Mouse (Mus musculus): Measurements from ENCODE around the gene Cd5.

Gene Cd5

GRCm38 (mm10) chr19:10758708-10759107 lies 19.9 kb upstream of the Cd5 start:
- no peak for DNase-seq (ENCODE audit: low spot score in 2 of 2)

GRCm38 (mm10) chr19:10757526-10757925 lies 18.7 kb upstream of the Cd5 start:
- DNase-seq (ENCODE audit: low spot score in 2 of 2) = no peak

DNA sequence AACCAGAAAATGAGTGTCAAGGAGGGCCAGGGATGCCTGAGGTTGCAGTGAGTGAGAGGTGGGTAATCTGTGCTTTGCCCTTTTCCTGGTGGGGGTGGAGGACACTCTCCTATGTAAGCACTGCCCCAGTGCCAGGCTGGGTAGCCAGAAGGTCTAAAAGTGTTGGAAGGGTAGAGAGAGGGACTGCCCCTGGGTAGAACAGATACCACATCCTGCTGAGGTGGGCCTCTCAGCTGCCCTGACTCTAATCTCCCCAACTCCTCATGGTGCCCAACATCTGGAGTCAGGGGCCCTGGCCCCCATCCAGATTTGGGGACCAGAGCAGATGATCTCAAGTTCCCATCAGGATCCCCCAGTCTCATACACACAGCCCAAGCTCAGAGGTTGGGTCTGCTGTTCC lies 18.3 kb upstream of the Cd5 start:
- no peak for DNase-seq (ENCODE audit: low spot score in 2 of 2)

GRCm38 (mm10) chr19:10752646-10753045 lies 13.8 kb upstream of the Cd5 start:
- DNase-seq (ENCODE audit: low spot score in 2 of 2) = no peak

DNA sequence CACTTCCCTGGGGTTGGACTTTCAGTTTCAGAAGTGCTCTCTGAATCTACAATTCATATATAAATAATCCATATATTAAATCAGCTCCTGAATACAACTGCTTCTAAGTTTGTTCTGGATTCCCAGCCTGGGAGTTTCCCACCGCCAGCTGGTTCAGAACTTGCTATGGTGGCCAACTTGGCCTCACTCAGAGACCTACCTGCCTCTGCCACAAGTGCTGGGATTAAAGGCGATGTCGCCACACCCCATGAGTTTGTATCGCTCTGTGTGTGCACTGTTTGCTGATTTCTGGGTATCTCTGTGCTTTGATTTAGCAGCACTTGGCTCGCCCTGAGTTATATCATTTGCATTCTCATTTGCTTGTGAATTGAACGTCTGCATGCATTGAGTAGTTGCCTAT lies 13.3 kb upstream of the Cd5 start:
- no peak for DNase-seq (ENCODE audit: low spot score in 2 of 2)

DNA sequence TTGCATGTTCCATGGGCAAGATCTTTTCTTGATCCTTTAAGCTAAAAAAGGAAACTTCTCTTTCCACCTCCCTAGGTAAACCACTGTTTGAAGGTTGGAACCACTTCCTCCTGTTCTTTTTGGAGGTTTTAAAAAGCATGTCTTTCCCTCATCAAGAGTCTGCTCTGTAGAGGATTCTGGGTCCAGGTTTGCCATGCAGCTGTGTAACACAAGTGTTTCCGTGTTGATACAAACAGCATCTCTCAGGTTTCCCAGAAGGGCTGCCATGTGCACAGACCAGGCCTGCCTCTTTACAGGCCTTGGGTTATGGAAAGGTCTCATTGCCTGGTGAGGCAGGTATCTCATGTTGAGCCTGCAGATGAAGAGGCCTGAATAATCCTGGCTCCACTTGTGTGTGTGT lies 12.8 kb upstream of the Cd5 start:
- no peak for DNase-seq (ENCODE audit: low spot score in 2 of 2)

DNA sequence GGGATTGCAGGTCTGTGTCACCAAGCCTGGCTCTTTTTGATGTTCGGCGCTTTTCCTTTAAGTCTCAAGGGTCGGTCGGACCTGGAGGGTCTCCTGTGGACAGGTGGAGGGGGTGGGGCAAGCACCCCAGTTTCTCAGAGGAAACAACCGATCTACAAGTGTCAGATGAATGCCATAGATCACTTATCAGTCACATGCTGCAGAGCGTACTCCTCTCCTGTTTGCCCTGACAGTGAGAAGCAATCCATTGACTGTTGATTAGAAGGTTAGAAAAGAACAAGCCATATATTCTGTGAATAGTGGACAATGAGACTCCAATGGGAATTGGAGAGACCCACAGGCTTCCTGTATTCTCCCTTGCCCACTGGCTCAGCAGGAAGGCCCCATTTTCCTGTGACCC lies 11.4 kb upstream of the Cd5 start:
- no peak for DNase-seq (ENCODE audit: low spot score in 2 of 2)

DNA sequence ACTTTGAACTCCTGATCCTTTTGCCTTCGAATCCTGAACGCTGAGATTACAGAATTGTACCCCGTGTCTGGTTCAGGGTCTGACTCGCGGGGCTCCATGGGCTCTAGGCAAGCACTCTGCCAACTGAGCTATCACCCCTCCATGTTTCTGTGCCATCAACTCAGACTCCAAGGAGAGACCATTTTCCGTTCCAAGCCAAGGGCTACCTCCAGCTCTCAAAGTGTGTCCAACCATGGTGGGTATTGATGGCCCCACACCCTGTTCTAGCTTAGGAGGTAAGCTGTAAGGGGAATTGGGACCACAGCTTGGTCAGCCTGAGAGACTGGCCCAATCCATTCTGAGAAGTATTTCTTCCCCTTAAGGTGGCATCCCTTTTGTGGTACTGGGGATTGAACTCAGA lies 10.5 kb upstream of the Cd5 start:
- no peak for DNase-seq (ENCODE audit: low spot score in 2 of 2)

DNA sequence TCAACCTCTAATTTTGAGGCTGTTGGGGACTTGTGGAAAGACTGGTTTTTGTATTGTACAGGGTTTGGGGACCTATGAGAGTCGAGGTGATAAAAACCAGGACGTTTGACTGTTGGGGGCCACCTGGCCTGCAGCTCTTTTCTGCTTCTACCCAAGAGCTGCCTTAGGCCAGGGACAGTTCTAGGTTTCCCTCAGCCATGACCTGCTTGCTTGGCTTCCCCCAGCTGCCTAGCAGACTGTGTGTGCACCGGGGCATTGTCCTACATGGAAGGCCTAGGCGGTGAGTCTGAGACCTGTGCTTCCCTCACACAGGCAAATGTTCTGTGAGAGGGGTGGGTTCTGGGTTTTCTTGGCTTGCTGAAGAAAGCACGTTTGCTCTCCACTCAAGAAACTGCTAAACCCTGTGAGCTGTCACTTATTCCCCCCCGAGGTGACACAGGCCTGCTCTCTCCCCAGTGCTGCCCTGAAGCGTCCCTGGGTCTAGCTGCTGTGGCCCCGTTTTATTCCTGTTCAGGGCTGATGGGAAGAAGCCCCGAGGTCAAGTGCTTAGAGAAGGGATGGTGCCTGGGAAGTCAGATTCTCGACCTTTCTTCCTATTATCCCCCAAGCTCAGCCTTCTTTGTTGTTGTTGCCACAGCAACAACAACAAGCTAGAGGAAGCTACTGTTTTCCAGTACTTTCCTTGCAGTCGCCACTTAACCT lies 9.8 kb upstream of the Cd5 start:
- no peak for DNase-seq (ENCODE audit: low spot score in 2 of 2)

DNA sequence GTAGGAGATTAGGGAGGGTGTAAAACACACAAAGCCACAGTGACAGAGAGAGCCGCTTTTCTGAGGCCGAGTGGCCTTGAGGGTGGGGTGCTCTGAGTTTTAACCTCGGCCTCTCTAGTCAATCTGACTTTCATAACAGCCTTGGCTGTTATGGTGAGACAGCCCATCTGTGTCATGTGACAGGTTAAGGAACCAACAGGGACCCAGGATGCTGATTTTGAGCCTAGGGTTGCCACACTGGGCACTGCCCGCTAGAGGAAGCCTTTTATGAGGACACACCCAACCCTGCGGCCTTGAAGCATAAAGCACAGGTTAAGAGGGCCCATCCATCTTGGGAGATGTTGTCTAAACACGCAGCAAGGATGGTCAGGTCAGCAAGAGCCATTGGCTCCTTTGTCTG lies 8.9 kb upstream of the Cd5 start:
- peak; percentile 50 to 55 for DNase-seq (ENCODE audit: low spot score in 2 of 2)

DNA sequence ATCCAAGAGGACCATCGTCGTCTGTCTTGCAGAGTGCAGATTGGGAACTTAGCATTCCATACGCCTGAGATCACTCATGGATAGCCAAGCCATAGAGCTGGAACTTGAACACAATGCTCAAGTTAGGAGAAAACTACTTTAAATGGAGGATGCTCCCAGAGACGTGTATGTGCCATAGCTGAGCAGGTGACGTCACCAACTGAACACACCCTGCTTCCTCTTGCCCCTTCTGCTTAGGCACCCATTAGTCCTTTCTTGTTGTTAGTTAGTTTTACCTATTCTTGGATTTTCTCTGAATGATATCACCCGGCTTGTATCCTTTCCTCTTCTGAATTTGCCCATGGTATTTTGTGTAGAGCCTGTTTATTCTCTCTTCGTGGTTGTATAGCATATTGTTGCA lies 8.4 kb upstream of the Cd5 start:
- no peak for DNase-seq (ENCODE audit: low spot score in 2 of 2)

DNA sequence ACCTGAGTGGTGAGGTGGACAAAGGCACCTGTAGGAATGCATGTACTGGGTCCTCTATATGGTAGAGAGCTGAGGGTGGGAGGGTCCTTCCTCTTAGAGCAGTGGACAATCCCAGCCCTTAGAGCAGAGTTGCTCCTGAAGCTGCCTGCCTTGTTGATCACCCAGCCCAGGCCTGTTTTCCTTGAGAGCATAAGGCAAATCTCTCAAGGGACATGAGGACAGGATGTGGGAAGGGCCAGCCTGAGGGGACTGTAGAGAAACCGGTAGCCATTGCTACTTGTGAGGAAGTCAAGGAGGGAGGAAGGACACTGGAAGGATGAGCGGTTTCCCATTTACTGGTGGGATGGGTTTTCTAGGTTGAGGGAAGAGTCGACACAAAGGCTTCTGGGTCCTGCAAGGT lies 3.8 kb upstream of the Cd5 start:
- DNase-seq (ENCODE audit: low spot score in 2 of 2) = no peak

DNA sequence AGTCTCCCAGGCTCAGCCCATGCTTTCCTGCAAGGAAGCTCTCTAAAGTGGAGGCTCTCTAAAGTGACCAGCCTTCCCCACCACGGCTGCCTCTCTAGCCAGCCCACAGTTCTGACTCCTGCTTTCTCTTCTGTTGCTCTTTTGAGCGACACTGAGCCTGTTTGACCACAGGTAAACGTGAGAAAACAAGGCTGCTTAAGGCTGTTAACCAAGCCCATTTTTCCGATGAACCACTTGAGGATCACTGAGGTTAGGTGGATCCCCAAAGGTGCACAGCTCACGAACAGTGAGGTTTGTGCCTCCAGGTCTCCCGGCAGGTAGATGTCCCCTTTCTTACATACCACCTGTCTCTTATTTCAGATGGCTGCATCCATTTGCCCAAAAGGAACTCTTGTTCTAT lies 3.3 kb upstream of the Cd5 start:
- DNase-seq (ENCODE audit: low spot score in 2 of 2) = no peak

GRCm38 (mm10) chr19:10740641-10741440 lies 2.0 kb upstream of the Cd5 start:
- peak; percentile 53 to 62 for DNase-seq (ENCODE audit: low spot score in 2 of 2)

DNA sequence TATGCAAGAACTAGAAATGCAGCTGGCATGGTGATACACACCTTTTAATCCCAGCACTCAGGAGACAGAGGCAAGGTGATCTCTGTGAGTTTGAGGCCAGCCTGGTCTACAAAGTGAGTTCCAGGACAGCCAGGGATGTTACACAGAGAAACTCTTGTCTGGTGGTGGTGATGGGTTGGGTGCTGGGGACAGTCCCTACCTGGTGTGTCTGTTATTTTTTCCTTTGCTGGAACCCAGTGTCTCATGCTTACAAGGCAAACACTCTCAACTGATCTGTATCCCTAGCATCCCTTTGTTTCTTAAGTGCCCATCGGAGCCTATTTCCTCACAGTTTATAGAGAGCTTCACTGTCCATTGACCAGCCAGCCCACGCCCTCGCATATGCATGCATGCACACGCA lies 1.1 kb upstream of the Cd5 start:
- DNase-seq (ENCODE audit: low spot score in 2 of 2) = no peak

GRCm38 (mm10) chr19:10738038-10738437 lies 764 bp downstream of the Cd5 start:
- DNase-seq (ENCODE audit: low spot score in 2 of 2) = no peak

- DNase-seq (ENCODE audit: low spot score in 2 of 2) = no peak
Observed at GRCm38 (mm10) chr19:10735861-10736260, 2.9 kb downstream of the Cd5 start.

GRCm38 (mm10) chr19:10735061-10735460 lies 3.7 kb downstream of the Cd5 start:
- no peak for DNase-seq (ENCODE audit: low spot score in 2 of 2)

DNA sequence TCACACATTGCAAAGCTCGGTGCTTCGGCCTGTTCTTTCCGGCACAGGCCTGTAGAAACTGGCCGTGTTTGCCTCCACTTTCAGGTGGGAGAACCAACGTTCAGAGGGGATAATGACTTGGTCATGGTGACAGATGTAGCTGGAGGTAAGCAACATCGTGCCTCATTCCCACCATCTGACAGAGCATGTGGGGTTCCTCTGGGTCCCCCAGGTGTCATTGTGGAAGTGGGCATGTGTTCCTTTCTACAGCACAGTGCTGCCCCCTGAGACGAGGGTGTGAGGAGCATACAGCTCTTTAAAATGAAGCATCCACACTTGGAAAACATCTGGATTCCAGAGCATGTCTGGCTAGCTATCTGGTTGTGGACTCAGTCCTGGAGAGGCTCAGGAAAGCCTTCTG lies 4.2 kb downstream of the Cd5 start:
- no peak for DNase-seq (ENCODE audit: low spot score in 2 of 2)

GRCm38 (mm10) chr19:10733501-10734127 lies 5.2 kb downstream of the Cd5 start:
- no peak for DNase-seq (ENCODE audit: low spot score in 2 of 2)

DNA sequence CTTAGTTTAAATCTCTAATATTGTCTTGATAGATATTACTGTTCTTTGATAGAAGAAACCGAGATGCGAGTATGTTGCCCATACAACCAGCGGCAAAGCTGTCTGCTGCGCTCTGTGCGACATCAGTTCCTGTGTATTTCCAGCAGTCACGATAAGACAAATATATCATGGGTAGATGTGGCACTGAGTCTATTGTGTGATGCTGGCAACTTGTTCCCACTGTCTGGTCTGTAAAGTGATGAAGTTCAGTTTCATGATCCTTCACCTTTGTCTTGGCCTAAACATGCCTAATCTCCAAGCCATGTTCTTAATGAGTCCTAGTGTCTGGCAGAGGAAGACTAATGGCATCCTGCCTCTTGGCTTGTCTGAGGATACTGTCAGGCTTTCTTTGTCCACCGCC lies 6.1 kb downstream of the Cd5 start:
- DNase-seq (ENCODE audit: low spot score in 2 of 2) = no peak

- no peak for DNase-seq (ENCODE audit: low spot score in 2 of 2)
Observed at GRCm38 (mm10) chr19:10731975-10732374, 6.8 kb downstream of the Cd5 start.

DNA sequence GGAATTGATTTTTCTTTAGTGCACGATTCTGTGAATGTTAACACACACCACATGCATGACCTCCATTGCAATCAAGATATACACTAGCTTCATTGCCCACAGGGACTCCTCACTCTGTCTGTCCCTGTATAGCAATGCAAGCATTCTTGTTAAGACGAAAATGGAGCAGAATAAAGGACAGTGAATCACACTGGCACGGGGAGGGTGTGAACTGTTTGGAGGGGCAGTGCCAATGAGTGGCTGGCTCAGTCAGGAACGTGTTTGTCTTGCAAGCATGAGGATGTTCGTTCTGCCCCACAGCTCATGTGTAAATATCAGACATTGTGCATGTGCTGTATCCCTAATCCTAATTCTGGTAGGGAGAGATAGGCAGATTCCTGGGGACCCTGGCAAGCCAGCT lies 8.3 kb downstream of the Cd5 start:
- no peak for DNase-seq (ENCODE audit: low spot score in 2 of 2)
